Mouse (Mus musculus) adrenal gland, postnatal 36 days (tissue): ENCODE measurements around the gene Mmp7. TPM values are rescaled to one million over a fixed set of nuclear protein-coding genes. Genes with fewer than 3 reads are reported as not detected.

Experiments used
- DNase-seq, 2 experiments: peaks; one replicate each; pipeline ENCODE4 v3.0.0; 2021; ENCODE audit warnings: mixed read lengths in 1 of 2
- total RNA-seq, 2 experiments: library from RNA; stranded (reverse); gene quantifications; 2 replicates each; pipeline ENCODE4 v1.2.3; 2021

Gene Mmp7
- total RNA-seq, 2 experiments from 2014 or later: not detected

GRCm38 (mm10) chr9:7744156-7744555, 52.3 kb downstream of the Mmp7 start:
- DNase-seq: no peak

GRCm38 (mm10) chr9:7748881-7749280, 57.0 kb downstream of the Mmp7 start:
- no peak for DNase-seq

Other genes with a start within 250 kb of the Mmp7 start
- under 1 TPM in 1 of 2 experiments, not detected in 1; 0.23 TPM for gene Mmp3, start 246.3 kb upstream of the Mmp7 start, total RNA-seq
- gene Mmp10, start 189.7 kb upstream of the Mmp7 start, total RNA-seq: not detected
- gene Mmp8, start 133.6 kb upstream of the Mmp7 start, total RNA-seq: under 1 TPM; 0.17 to 0.20 TPM
- 1 to 10 TPM in 1 of 2 experiments, under 1 TPM in 1; 0.73 to 7.5 TPM for gene Mmp27, start 120.7 kb upstream of the Mmp7 start, total RNA-seq
- gene Mmp20, start 63.9 kb upstream of the Mmp7 start, total RNA-seq: not detected
- 100 to 1,000 TPM; 201 to 219 TPM for gene Tmem123, start 72.0 kb downstream of the Mmp7 start, total RNA-seq
- 10 to 100 TPM; 48.7 to 59.8 TPM for gene Birc2, start 145.0 kb downstream of the Mmp7 start, total RNA-seq
- 10 to 100 TPM; 19.7 to 30.9 TPM for gene Birc3, start 181.1 kb downstream of the Mmp7 start, total RNA-seq